Mouse (Mus musculus): ENCODE data around the gene Tmc3.

Gene Tmc3

DNA sequence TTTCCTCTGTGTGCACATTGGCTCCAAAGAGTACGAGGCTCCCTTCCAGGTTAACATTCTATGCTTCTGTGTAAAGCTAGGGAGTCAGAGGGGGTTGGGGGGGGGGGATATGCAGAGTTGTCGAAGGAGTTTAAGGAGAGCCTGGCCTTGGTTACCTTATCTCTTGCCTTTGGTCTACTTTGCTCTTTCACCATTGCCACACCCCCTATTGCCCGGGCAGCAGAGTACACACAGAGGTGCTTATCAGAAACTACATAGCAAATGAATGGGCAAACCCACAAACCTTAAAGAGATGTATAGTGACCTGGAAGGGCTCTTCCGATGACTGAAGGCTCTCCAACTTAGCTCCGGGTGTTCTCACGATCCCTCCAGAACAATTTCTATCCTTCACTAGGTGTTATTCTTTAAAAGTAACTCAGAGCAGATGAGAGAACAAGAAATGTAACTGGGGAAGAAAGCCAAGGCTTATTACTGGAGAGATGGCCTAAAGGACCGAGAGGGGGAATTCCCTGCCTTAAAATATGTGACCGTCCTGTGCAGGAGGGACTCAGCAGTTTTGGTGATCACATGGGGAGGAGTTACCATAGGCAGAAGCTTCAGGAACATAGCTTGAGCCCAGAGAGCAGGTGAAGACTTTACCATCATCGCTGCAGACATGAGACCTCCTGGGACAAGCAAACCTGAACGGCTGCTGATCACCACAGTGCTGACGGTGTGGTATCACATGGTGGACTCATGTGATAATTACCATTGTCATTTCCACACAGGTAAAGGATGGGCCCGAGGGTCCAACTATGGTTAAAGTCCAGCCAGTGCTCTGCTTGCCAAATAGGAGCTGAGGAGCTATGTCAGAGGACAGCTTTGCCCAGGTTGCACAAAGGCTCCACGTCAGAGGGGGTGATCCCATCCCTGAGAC, 14.5 kb downstream of the Tmc3 start:
- whole genome bisulfite sequencing = 89% methylated on average over 13 of the region's 13 CpGs

DNA sequence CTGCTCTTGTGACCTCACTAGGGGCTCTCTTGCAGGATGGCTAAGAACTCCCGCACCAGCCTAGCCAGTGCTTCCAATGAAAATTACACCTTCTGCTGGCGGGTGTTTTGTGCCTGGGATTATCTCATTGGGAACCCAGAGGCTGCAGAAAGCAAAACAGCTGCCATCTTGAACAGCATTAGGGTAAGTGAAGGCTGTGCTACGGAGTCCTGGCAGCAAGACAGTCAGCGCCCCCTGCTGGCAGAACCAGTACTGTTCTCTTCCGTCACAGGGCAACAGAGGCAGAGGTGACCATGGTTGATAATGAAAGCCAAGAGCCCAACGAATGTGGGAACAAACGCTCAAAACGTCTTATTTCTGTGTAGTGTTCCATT, 15.2 kb downstream of the Tmc3 start:
- 64% methylated on average over 8 of the region's 8 CpGs for WGBS

- 92% methylated on average over 7 of the region's 7 CpGs for WGBS
Measured at GRCm38 (mm10) chr7:83604180-83604944, 19.6 kb downstream of the Tmc3 start.

- WGBS = 93% methylated on average over 2 of the region's 2 CpGs
Measured at GRCm38 (mm10) chr7:83606796-83607195, 22.1 kb downstream of the Tmc3 start.

DNA sequence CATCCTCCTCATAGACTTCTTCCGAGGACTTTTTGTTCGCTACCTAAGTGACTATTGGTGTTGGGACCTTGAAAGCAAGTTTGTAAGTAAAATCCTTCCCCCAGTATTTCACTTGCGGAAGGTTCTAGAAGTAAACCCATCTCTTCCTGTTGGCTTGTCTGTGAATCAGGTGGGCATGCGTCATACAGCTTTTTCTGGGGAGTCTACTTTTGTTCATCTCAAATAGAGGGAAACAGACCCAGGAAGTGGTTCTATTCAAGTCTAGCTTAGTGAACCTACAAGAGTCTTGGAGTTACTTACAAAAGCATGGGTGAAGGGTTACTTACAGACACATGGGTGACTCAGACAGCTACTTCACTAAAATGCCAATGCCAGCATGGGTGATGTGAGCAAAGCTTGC, 25.2 kb downstream of the Tmc3 start:
- 98% methylated on average over 4 of the region's 4 CpGs for WGBS

- WGBS = 93% methylated on average over 1 of the region's 1 CpGs
Measured at GRCm38 (mm10) chr7:83611886-83612285, 27.2 kb downstream of the Tmc3 start.

DNA sequence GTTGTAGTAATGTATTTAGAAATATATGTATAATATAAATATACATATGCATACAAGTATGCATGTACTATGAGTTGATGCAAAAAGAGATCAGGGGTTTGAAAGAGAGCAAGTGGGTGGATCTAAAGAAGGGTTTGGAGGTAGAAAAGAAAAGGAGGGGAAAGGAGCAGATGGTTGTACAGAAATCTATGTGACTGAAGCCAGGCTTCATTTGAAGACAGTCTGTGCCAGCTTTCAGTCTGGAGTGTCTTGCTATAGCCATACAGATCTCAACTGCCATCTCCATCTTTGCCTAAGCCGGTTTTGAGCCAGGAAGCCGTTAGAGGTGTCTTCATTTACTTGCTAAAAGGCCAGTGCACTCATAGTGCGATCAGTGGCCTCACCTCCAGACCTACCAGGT, 30.5 kb downstream of the Tmc3 start:
- 72% methylated on average over 3 of the region's 3 CpGs for WGBS

- 81% methylated on average over 8 of the region's 8 CpGs for WGBS
Measured at GRCm38 (mm10) chr7:83615815-83616214, 31.1 kb downstream of the Tmc3 start.

GRCm38 (mm10) chr7:83616268-83616667, 31.5 kb downstream of the Tmc3 start:
- 88% methylated on average over 3 of the region's 3 CpGs for WGBS

DNA sequence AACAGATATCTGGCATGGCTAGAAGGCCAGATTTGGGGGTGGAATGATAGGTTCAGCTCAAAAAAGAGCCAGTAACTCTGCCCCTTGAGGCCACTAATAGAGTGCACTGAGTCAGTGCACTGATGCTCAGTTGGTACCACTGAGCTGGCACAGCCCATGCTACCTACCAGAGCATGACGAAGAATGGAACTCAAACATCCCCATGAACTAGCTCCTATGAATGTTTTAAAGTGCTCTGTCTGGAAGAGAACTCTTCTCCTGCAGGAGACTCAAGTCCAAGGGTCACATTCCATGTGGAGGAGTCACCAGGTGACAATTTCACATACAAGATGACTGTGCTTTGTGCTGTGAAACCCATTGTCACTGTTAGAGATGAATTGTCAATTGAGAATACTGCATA, 34.0 kb downstream of the Tmc3 start:
- 92% methylated on average over 1 of the region's 1 CpGs for WGBS

GRCm38 (mm10) chr7:83622582-83622981, 37.9 kb downstream of the Tmc3 start:
- 93% methylated on average over 6 of the region's 6 CpGs for WGBS

DNA sequence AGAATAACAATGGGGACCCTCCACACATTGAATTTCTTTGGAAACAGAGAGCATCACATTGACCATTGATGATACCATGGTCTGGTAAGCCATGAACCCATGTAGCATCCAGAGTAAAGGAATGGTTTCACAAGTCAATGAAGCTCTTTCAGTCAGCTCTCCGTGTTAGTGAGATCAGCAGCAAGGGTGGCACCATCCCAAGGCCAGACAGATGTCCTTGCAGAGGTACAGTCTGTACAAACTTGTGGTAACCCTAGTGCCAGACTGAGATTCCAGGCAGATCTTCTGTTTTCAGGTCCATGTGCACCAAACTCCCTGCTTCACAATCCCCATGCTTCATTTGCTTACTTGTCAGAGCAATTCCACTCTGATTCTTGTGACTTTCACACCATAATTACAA, 39.3 kb downstream of the Tmc3 start:
- 75% methylated on average over 1 of the region's 1 CpGs for WGBS

GRCm38 (mm10) chr7:83626557-83627257, 42.0 kb downstream of the Tmc3 start:
- WGBS = 94% methylated on average over 8 of the region's 8 CpGs

DNA sequence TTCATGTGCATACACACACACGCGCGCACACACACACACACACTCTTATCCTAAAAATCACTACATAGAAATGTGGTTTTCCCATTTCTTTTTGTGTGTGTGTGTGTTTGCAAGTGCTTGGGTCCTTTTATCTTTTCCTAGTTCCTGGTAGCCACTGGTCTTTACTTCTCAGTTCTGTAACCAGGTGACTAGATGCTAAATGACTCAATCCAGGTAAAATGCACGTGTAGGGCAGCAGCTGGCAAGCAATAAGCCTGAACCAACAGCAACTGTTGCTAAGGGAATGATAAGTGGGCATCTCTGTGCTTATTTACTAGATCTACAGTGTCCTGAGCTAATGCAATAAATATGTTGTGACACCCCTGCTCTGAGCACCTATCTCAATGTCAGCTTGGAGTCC, 42.6 kb downstream of the Tmc3 start:
- 92% methylated on average over 4 of the region's 4 CpGs for WGBS

DNA sequence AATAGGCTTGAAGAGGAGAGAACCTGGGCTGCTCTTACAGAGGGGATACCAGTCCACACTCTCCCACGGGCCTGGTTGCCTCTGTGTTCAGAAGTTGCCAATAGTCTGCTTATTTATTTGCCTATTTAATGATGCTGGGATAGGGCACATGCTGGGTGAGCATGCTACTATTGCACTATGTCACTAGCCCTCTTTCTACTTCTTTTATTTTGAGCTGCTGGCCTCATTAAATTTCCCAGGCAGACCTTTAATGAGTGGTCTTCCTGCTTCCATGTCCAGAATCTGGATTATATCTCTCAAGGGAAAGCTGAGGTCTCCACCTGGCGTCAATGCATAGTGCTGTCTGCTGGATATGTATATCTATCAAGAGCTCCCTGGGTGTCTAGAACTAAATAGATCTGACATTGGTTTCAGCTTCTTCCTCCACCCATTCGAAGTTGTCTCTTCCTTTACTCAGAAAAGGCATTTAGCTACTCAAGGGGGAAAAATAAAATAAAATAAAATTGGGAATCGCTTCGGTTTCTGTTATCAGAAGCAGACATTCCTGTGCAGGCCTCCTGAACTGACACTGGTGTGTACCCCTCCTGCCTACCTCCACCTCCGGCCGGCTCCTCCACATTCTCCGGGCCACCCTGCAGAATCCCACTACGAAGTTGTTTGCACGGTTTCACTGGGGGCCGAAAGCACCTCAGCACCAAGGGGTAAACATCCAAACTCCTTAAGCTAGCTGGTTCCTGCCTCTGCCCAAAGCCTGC, 46.5 kb downstream of the Tmc3 start:
- 8% methylated on average over 11 of the region's 11 CpGs for WGBS

DNA sequence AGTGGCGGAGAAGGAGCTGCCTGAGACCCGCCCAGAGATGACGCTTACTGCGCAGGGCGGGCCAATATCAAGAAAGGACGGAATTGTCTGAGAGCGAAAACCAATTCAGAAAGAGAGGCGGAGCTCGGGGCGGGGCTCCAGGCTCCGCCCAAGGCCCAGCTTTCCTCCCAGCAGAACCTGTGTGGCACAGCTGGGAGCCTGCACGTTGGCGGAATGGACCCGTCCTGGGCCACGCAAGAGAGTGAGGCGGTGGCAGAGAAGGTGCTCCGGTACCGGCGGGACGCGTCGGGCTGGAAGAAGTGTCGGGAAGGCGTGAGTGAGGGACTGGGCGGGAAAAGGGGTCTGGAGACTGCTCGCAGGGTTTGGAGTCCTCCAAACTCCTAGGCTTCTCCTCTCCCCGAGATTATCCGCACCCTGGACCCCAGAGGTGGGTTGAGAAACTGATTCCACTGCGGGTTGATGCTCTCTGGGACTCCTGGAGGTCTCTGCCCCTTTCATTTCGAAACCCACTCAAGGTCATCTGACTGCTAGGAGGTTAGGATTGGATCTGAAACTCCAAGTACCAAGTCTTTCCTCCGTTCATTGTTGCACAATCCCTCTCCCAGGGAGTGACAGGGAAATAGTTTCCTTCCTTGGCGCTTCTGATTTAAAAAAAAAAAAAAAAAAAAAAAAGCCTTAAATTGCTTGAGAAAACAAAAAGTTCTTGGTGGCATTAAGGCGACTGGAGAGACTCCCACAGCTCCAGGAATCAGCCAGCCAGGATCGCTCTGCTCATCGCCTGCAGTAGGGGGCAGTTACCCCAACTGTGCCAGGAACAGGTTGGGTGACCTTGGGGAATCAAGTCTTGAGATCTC, 47.3 kb downstream of the Tmc3 start, which contains the start of gene Stard5:
TSS of gene Stard5 (plus strand) at position 132 of the 854 bp plus-strand sequence.
- WGBS = 1% methylated on average over 35 of the region's 35 CpGs

GRCm38 (mm10) chr7:83632682-83633120, 48.0 kb downstream of the Tmc3 start:
- WGBS = 66% methylated on average over 6 of the region's 6 CpGs

DNA sequence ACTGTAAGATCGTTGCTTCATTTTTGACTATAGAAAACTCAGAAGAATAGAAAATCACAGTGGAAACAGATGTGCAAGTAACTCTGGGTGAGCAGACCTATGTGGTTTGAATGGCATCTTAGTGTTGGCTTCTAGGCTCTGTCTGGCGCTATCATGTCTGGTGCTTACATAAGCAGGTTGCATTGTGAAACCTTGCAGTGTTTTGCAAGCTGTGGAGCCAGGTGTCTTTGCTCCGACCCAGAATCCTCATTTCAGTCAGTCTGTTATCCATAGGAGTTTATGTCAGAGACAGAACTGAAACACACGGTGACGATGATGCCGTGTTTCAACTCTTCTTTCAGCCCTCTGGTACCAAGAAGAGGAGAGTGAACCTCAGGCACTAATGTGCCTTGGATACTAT, 49.1 kb downstream of the Tmc3 start:
- 84% methylated on average over 6 of the region's 6 CpGs for WGBS

DNA sequence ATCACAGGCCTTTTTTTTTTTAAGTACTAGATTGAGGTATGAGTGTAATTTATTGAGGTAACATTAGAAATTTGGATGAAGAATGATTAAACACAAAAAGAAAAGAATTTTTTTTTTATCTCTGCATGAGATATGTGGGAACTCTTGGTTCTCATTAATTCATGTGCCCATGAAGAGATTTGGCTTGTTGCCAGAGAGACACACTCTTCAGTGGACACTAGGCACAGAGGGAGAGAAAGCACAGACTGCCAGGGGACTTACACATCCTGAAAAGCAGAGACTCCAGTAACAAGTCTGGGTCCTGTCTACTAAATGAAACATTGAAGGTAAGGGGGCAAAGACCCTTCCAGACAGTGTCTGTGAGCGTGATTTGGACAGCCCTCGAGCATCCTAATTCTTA, 51.0 kb downstream of the Tmc3 start:
- 93% methylated on average over 2 of the region's 2 CpGs for WGBS

DNA sequence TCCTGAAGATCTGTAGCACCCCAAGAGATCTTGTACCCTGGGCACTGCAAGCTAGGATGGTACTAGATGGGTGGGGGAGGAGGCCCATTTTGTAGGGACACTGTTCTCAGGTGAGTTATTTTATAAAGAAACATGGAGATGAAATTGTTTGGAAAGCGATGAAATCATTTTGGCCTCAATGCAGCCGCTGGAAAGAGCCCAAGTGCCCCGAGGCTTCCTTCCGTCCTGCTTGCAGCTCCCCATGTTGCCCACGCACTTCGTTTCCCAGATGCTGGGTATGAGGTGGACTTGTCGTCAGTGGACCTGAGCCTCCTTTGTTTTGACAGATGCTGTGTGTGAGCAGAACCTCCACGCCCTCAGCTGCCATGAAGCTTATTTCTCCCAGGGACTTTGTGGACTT, 51.7 kb downstream of the Tmc3 start:
- WGBS = 88% methylated on average over 8 of the region's 8 CpGs
